Mouse (Mus musculus) MEL (cell line): ENCODE results near the gene Zfp775.

Source experiments
- EP300 ChIP-seq, 2 experiments: IDR thresholded peaks; 2 replicates each; pipeline ENCODE4 v1.6.1; 2011; ENCODE audit warnings: improper control_type of control experiment in 2 of 2, low read length in 2 of 2, low read depth in 1 of 2, mild to moderate bottlenecking in 1 of 2
- MAX ChIP-seq: IDR thresholded peaks from 2 replicates; pipeline ENCODE4 v1.6.1; 2011; ENCODE audit warnings: low read length, improper control_type of control experiment
- SIN3A ChIP-seq: IDR thresholded peaks from 2 replicates; pipeline ENCODE4 v1.6.1; 2012; ENCODE audit warnings: low read length, improper control_type of control experiment, inconsistent platforms
- USF1 ChIP-seq: IDR thresholded peaks from 2 replicates; pipeline ENCODE4 v1.6.1; 2014; ENCODE audit warnings: low read depth, mild to moderate bottlenecking, inconsistent platforms, low read length, improper control_type of control experiment, moderate library complexity

DNA sequence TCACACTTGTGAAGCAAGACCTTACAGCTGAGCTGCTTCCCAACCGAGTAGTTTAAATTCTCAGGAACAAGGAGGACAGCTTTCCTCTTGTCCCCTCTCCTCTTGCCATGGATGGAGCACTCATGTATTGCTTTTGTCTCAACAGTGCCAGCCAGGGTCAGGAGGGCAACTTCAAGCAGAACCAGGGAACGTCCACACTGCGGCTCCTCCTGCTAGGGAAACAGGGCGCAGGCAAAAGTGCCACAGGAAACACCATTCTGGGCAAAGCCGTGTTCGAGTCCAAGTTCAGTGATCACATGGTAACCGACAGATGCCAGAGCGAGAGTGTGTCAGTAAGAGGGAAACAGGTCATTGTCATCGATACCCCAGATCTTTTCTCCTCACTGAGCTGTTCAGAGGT lies 48.2 kb downstream of the Zfp775 start:
- TF ChIP-seq SIN3A = no peak
- no peak for TF ChIP-seq MAX
- no peak for TF ChIP-seq EP300 (IDR thresholded peaks at IDR 0.05; ENCODE audit: low read depth in 1 of 2, low read length in 2 of 2)
- no peak for TF ChIP-seq USF1
